Mouse (Mus musculus) embryonic facial prominence, embryonic 13.5 days (tissue): ENCODE data around the gene Foxl2. TPM values are rescaled to one million over a fixed set of nuclear protein-coding genes. Genes with fewer than 3 reads are reported as not detected.

Experiments used
- ATAC-seq: fragments of 200-750 bp; cut with Nextera tagmentation; 2 replicates; pipeline ENCODE4 v1.8.0; 2017; ENCODE audit warnings: low read depth; ENCODE audit not compliant: insufficient number of reproducible peaks, insufficient read depth, low FRiP score, low TSS enrichment
- H3K27ac ChIP-seq: fragments of 300-500 bp; sonication (generic); 2 replicates; pipeline ENCODE4 v1.5.1; 2015; ENCODE audit warnings: moderate library complexity, mild to moderate bottlenecking, inconsistent platforms
- H3K27me3 ChIP-seq: fragments of 300-500 bp; sonication (generic); 2 replicates; pipeline ENCODE4 v1.6.1; 2015; ENCODE audit warnings: mild to moderate bottlenecking, inconsistent platforms
- H3K36me3 ChIP-seq: fragments of 300-500 bp; sonication (generic); 2 replicates; pipeline ENCODE4 v1.6.1; 2015; ENCODE audit warnings: mild to moderate bottlenecking, inconsistent platforms
- H3K4me1 ChIP-seq: fragments of 300-500 bp; sonication (generic); 2 replicates; pipeline ENCODE4 v1.6.1; 2015; ENCODE audit warnings: inconsistent platforms
- H3K4me2 ChIP-seq: fragments of 300-500 bp; sonication (generic); 2 replicates; pipeline ENCODE4 v1.6.1; 2015; ENCODE audit warnings: moderate library complexity, mild to moderate bottlenecking, inconsistent platforms
- H3K4me3 ChIP-seq: fragments of 300-500 bp; sonication (generic); 2 replicates; pipeline ENCODE4 v1.5.1; 2015; ENCODE audit warnings: mild to moderate bottlenecking, inconsistent platforms
- H3K9ac ChIP-seq: fragments of 300-500 bp; sonication (generic); 2 replicates; pipeline ENCODE4 v1.6.1; 2015; ENCODE audit warnings: mild to moderate bottlenecking, inconsistent platforms
- H3K9me3 ChIP-seq: fragments of 300-500 bp; sonication (generic); 2 replicates; pipeline ENCODE4 v1.6.1; 2016; ENCODE audit warnings: inconsistent platforms
- WGBS: fragments of 180-500 bp; shearing (Covaris S2); methylation state at CpG from one replicate; pipeline ENCODE4 v1.1.7; 2015; ENCODE audit warnings: mixed read lengths; 5-methylcytosine and 5-hydroxymethylcytosine counted together
- polyA plus RNA-seq: library from polyadenylated mRNA; unstranded; fragments of >200 nt; fragmentation: Nextera tagmentation; extraction: Ambion mirVana; gene quantifications from 2 replicates; pipeline ENCODE4 v1.2.1, GENCODE M21; 2015

Gene Foxl2
- 1.2 and 1.7 TPM in 2 replicates for polyA plus RNA-seq

DNA sequence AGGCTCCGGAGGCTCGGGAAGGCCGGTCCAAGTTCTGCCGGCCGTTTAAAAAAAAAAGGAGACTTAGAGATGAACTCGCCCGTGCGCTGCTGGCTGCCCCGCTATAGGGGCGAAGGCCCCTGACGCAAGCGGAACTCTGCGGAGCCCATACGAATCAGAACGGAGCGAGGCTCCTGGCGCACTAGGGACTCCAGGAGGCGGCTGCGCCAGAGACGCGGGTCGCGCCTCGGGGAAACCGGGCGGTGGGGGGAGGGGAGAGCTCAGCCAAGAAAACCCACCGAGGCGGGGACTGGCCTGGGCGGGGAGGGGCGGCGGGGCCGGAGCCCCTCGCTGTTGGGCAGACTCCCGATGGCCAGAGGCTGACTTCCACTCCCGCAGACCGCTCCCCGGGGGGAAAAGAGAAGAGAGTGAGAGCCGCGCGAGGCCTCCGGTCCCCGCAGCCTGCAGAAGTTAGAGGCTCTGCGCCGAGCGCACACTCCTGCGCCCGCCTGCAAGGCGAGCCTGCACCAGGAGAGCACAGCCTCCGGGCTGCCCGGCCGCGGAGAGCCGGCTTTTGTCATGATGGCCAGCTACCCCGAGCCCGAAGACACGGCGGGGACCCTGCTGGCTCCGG lies at the start of gene Foxl2:
Gene Foxl2 (plus strand): TSS at position 186 of the 613 bp plus-strand sequence.
- H3K4me1 ChIP-seq: peaks cover 45% of the 10 kb centered on the region
- no peaks in the 10 kb centered on the region for H3K36me3 ChIP-seq
- H3K4me2 ChIP-seq: peak within 1 kb of the TSS; percentile 83
- H3K9ac ChIP-seq: peak within 1 kb of the TSS; percentile 69
- H3K27me3 ChIP-seq: peaks cover 97% of the 10 kb centered on the region
- WGBS: under 1% methylated on average over 58 of the region's 58 CpGs
- ATAC-seq: no peak
- H3K4me3 ChIP-seq: peak within 1 kb of the TSS; percentile 53
- H3K9me3 ChIP-seq: no peaks in the 10 kb centered on the region
- peak within 1 kb of the TSS; percentile 55 for H3K27ac ChIP-seq

DNA sequence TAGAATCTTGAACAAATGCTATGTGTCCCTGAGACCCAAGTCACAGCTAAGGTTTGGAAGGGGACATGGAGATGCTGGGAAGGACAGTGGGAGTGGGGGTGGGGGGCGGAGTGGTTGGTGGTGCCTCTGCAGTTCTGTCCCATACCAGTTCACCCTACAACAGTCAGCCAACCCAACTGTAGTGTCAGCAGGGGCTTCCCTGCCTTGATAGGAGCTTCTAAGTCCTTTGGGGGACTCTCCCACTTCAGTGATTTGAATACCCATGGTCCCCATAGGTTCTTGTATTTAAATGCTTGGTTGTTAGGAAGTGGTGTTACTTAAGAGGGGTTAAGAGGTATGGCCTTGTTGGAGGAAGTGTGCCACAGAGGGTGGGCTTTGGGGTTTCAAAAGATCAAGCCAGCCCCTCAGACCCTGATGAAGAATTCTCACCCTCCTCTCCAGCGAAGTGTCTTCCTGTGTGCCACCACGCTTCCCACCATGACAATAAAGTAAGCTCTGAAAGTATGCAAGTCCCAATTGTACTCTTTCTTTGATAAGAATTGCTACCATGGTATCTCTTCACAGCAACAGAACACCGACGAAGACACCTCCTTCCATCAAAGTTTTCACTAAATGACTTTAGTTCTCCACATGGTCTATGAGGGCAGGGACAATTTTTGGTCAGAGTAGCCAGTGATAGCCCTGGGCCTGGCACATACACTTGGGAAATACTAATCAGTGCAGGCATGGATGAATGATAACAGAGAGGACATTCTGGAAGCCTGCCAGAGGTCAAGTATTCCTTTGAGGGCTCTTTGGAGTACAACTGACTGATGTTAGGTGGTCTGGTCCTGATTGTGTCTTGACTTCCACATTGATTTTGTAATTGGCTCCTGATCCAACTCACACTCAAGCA lies 34.2 kb upstream of the Foxl2 start:
- Histone ChIP-seq H3K4me2 (no peak overlapping the region), H3K36me3 (no peaks in the 10 kb centered on the region), H3K4me3 (no peak overlapping the region), H3K27ac (no peak overlapping the region), H3K27me3 (no peaks in the 10 kb centered on the region), H3K9me3 (no peaks in the 10 kb centered on the region), H3K4me1 (peaks cover 16% of the 10 kb centered on the region), H3K9ac (no peak overlapping the region)
- ATAC-seq: no peak
- 95% methylated on average over 5 of the region's 5 CpGs for WGBS

- H3K4me3 ChIP-seq: no peak overlapping the region
- peak overlapping the region; percentile 28; the same call in 1 of the 2 replicates for H3K27ac ChIP-seq
- peaks cover 16% of the 10 kb centered on the region for H3K4me1 ChIP-seq
- H3K4me2 ChIP-seq: peak overlapping the region; percentile 21
- 23% methylated on average over 6 of the region's 6 CpGs for WGBS
- no peak for ATAC-seq
- H3K27me3 ChIP-seq: no peaks in the 10 kb centered on the region
- H3K36me3 ChIP-seq: no peaks in the 10 kb centered on the region
- no peak overlapping the region for H3K9ac ChIP-seq
- H3K9me3 ChIP-seq: no peaks in the 10 kb centered on the region
Observed at GRCm38 (mm10) chr9:98923119-98923518, 32.0 kb upstream of the Foxl2 start.

GRCm38 (mm10) chr9:98924183-98924582 lies 30.9 kb upstream of the Foxl2 start:
- WGBS: 60% methylated on average over 6 of the region's 6 CpGs
- Histone ChIP-seq H3K4me2 (no peak overlapping the region), H3K4me3 (no peak overlapping the region), H3K9me3 (no peaks in the 10 kb centered on the region), H3K27me3 (no peaks in the 10 kb centered on the region), H3K36me3 (no peaks in the 10 kb centered on the region), H3K4me1 (peaks cover 16% of the 10 kb centered on the region), H3K9ac (no peak overlapping the region), H3K27ac (no peak overlapping the region)
- no peak for ATAC-seq

DNA sequence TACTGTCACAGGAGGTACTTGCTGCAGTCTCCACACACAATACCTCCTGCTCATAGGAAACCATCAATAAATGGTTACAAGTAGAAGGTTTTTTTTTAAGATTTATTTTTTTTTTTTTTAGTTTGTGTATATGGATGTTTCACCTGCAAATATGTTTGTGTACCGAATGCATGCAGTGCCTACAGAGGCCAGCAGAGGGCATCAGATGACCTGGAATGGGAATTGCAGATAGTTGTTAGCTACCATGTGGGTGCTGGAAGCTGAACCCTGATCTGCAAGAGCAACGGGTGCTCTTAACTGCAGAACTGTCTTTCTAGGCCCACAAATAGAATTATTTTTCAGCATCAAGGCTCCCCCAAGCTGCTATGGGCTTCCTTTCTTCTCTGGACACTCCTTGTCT lies 25.6 kb upstream of the Foxl2 start:
- no peaks in the 10 kb centered on the region for H3K9me3 ChIP-seq
- WGBS: 92% methylated on average over 2 of the region's 2 CpGs
- no peaks in the 10 kb centered on the region for H3K36me3 ChIP-seq
- H3K27me3 ChIP-seq: peaks cover 4% of the 10 kb centered on the region
- H3K4me1 ChIP-seq: 0 out of 2 replicates have a peak, but pooled peaks cover 4% of the 10 kb centered on the region
- H3K27ac ChIP-seq: no peak overlapping the region
- no peak overlapping the region for H3K4me3 ChIP-seq
- no peak for ATAC-seq
- no peak overlapping the region for H3K9ac ChIP-seq
- no peak overlapping the region for H3K4me2 ChIP-seq

- Histone ChIP-seq H3K36me3 (no peaks in the 10 kb centered on the region), H3K4me2 (no peak overlapping the region)
- WGBS: 16% methylated on average over 6 of the region's 6 CpGs
Observed at GRCm38 (mm10) chr9:98932931-98933330, 22.2 kb upstream of the Foxl2 start.

GRCm38 (mm10) chr9:98935190-98935909 lies 19.7 kb upstream of the Foxl2 start:
- ATAC-seq: no peak
- no peaks in the 10 kb centered on the region for H3K9me3 ChIP-seq
- no peak overlapping the region for H3K27ac ChIP-seq
- no peak overlapping the region for H3K4me3 ChIP-seq
- no peak overlapping the region for H3K4me2 ChIP-seq
- no peaks in the 10 kb centered on the region for H3K36me3 ChIP-seq
- H3K9ac ChIP-seq: no peak overlapping the region
- WGBS: 13% methylated on average over 16 of the region's 16 CpGs
- H3K4me1 ChIP-seq: 0 out of 2 replicates have a peak, but pooled peaks cover 4% of the 10 kb centered on the region
- peaks cover 23% of the 10 kb centered on the region for H3K27me3 ChIP-seq

More at GRCm38 (mm10) chr9:98932931-98933330, 22.2 kb upstream of the Foxl2 start:
- no peak for ATAC-seq
- H3K9me3 ChIP-seq: no peaks in the 10 kb centered on the region
- H3K27ac ChIP-seq: no peak overlapping the region
- H3K27me3 ChIP-seq: peaks cover 23% of the 10 kb centered on the region
- no peak overlapping the region for H3K9ac ChIP-seq
- H3K4me1 ChIP-seq: 0 out of 2 replicates have a peak, but pooled peaks cover 4% of the 10 kb centered on the region
- H3K4me3 ChIP-seq: no peak overlapping the region

DNA sequence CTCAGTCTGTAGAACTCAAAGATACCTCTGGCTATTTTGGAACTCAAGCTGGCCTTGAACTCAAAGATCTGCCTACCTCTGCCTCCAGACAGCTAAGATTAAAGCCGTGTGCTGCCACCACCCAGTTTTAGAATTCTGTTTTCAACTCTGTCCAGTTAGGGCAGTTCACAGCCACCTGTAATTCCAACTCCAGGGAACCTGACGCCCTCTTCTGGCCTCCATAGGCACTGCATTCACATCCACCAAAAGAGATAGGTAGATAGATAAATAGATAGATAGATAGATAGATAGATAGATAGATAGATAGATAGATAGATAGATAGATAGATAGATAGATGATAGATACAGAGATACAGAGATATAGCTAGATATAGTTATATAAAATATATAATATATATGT lies 15.8 kb upstream of the Foxl2 start:
- 11% methylated on average over 2 of the region's 2 CpGs for WGBS
- H3K36me3 ChIP-seq: no peaks in the 10 kb centered on the region
- ATAC-seq: no peak

GRCm38 (mm10) chr9:98952171-98953050 lies 2.7 kb upstream of the Foxl2 start:
- Histone ChIP-seq H3K9me3 (no peaks in the 10 kb centered on the region), H3K4me1 (peaks cover 40% of the 10 kb centered on the region), H3K4me3 (peak overlapping the region; percentile 29), H3K36me3 (no peaks in the 10 kb centered on the region), H3K27ac (no peak overlapping the region), H3K9ac (peak overlapping the region; percentile 11; the same call in 1 of the 2 replicates), H3K27me3 (peaks cover 90% of the 10 kb centered on the region), H3K4me2 (peak overlapping the region; percentile 50)
- no peak for ATAC-seq
- WGBS: 2% methylated on average over 40 of the region's 40 CpGs

More for the DNA sequence above, 15.8 kb upstream of the Foxl2 start:
- Histone ChIP-seq H3K4me3 (no peak overlapping the region), H3K4me1 (no peaks in the 10 kb centered on the region), H3K27ac (no peak overlapping the region), H3K27me3 (peaks cover 21% of the 10 kb centered on the region), H3K4me2 (no peak overlapping the region), H3K9ac (no peak overlapping the region), H3K9me3 (no peaks in the 10 kb centered on the region)

- Histone ChIP-seq H3K36me3 (no peaks in the 10 kb centered on the region), H3K27ac (no peak overlapping the region), H3K4me3 (peak overlapping the region; percentile 53), H3K4me2 (peak overlapping the region; percentile 50), H3K4me1 (peaks cover 40% of the 10 kb centered on the region), H3K9ac (no peak overlapping the region), H3K27me3 (peaks cover 95% of the 10 kb centered on the region), H3K9me3 (no peaks in the 10 kb centered on the region)
- 11% methylated on average over 4 of the region's 4 CpGs for WGBS
- no peak for ATAC-seq
Observed at GRCm38 (mm10) chr9:98953291-98953690, 1.8 kb upstream of the Foxl2 start.
